Mouse (Mus musculus) left cerebral cortex, postnatal 25 days (tissue): ENCODE measurements around the gene Zfp148. TPM values are rescaled to one million over a fixed set of nuclear protein-coding genes. Genes with fewer than 3 reads are reported as not detected.
"Not testable (repeated sequence)": the region's sequence is repeated elsewhere in the genome, so short reads cannot be mapped to it uniquely, and the experiment has no call there.

Experiments used
- DNase-seq, 2 experiments: peaks; one replicate each; pipeline ENCODE4 v3.0.0; 2022; ENCODE audit warnings: low spot score in 2 of 2, mixed read lengths in 1 of 2
- intact Hi-C: fragments of 180-260 bp; cut with DNase I; formaldehyde crosslinking; loops from one replicate; pipeline ENCODE4 v1.15.1; 2025
- total RNA-seq, 2 experiments: library from RNA; stranded (reverse); gene quantifications; 2 replicates each; pipeline ENCODE4 v1.2.3; 2021

The Zfp148 gene
- total RNA-seq, 2 experiments from 2014 or later, result 142 to 153 TPM

- DNase-seq, result peak in 1 of 2 experiments; percentile 50
- intact Hi-C loops, result no loop called here
Measured at GRCm38 (mm10) chr16:33379219-33379943, 1.3 kb upstream of the Zfp148 start.

GRCm38 (mm10) chr16:33380882-33381613 lies 412 bp downstream of the Zfp148 start:
- intact Hi-C loops, result loop anchor here (1.0 to 5.0 kb wide), 3 partner anchors 37 to 361 kb away; no protein-coding TSS in a partner anchor
- peak; percentile 46 to 58 for DNase-seq

- peak in 1 of 2 experiments; percentile 14 for DNase-seq
- intact Hi-C loops, result loop anchor here (1.0 to 5.0 kb wide), 3 partner anchors 37 to 361 kb away; no protein-coding TSS in a partner anchor
Measured at GRCm38 (mm10) chr16:33381614-33382245, 1.1 kb downstream of the Zfp148 start.

- DNase-seq, result peak in 1 of 2 experiments; percentile 28
Measured at GRCm38 (mm10) chr16:33382341-33382740, 1.7 kb downstream of the Zfp148 start.

GRCm38 (mm10) chr16:33383584-33383983 lies 2.9 kb downstream of the Zfp148 start:
- intact Hi-C loops, result loop anchor here (5.0 kb wide), 2 partner anchors 66 to 359 kb away; no protein-coding TSS in a partner anchor
- no peak for DNase-seq

More at GRCm38 (mm10) chr16:33382341-33382740, 1.7 kb downstream of the Zfp148 start:
- intact Hi-C loops, result loop anchor here (5.0 kb wide), 2 partner anchors 65 to 360 kb away; no protein-coding TSS in a partner anchor

- DNase-seq, result not testable (repeated sequence)
- intact Hi-C loops, result loop anchor here (5.0 kb wide), 2 partner anchors 67 to 358 kb away; no protein-coding TSS in a partner anchor
Measured at GRCm38 (mm10) chr16:33384057-33384456, 3.4 kb downstream of the Zfp148 start.

- intact Hi-C loops, result no loop called here
- DNase-seq, result no peak
Measured at GRCm38 (mm10) chr16:33387013-33387412, 6.4 kb downstream of the Zfp148 start.

GRCm38 (mm10) chr16:33387420-33387819 lies 6.8 kb downstream of the Zfp148 start:
- intact Hi-C loops, result no loop called here
- DNase-seq, result no peak

- peak; percentile 30 to 31 for DNase-seq
- intact Hi-C loops, result no loop called here
Measured at GRCm38 (mm10) chr16:33399913-33400782, 19.5 kb downstream of the Zfp148 start.

- intact Hi-C loops, result no loop called here
- DNase-seq, result no peak
Measured at GRCm38 (mm10) chr16:33400943-33401342, 20.3 kb downstream of the Zfp148 start.

- intact Hi-C loops, result no loop called here
- no peak for DNase-seq
Measured at GRCm38 (mm10) chr16:33403258-33403657, 22.6 kb downstream of the Zfp148 start.

- intact Hi-C loops, result no loop called here
- no peak for DNase-seq
Measured at GRCm38 (mm10) chr16:33404055-33404454, 23.4 kb downstream of the Zfp148 start.

- no peak for DNase-seq
- intact Hi-C loops, result no loop called here
Measured at GRCm38 (mm10) chr16:33405487-33405886, 24.9 kb downstream of the Zfp148 start.

GRCm38 (mm10) chr16:33410151-33410550 lies 29.5 kb downstream of the Zfp148 start:
- intact Hi-C loops, result no loop called here
- DNase-seq, result no peak

- intact Hi-C loops, result no loop called here
- DNase-seq, result no peak
Measured at GRCm38 (mm10) chr16:33410605-33411004, 30.0 kb downstream of the Zfp148 start.

GRCm38 (mm10) chr16:33414191-33414590 lies 33.6 kb downstream of the Zfp148 start:
- intact Hi-C loops, result no loop called here
- peak; percentile 23 to 71 for DNase-seq

GRCm38 (mm10) chr16:33415607-33416006 lies 35.0 kb downstream of the Zfp148 start:
- no peak for DNase-seq
- intact Hi-C loops, result no loop called here

GRCm38 (mm10) chr16:33428327-33428726 lies 47.7 kb downstream of the Zfp148 start:
- intact Hi-C loops, result no loop called here

GRCm38 (mm10) chr16:33431660-33432059 lies 51.0 kb downstream of the Zfp148 start:
- DNase-seq, result peak in 1 of 2 experiments; percentile 36
- intact Hi-C loops, result no loop called here

More at GRCm38 (mm10) chr16:33428327-33428726, 47.7 kb downstream of the Zfp148 start:
- DNase-seq, result no peak
